Mouse (Mus musculus): ENCODE measurements around the gene Parp2.
A peak's percentile ranks its signal among the peaks of the same experiment; 100 is the strongest.
"Not testable (repeated sequence)": the region's sequence is repeated elsewhere in the genome, so short reads cannot be mapped to it uniquely, and the experiment has no call there.

Gene Parp2

DNA sequence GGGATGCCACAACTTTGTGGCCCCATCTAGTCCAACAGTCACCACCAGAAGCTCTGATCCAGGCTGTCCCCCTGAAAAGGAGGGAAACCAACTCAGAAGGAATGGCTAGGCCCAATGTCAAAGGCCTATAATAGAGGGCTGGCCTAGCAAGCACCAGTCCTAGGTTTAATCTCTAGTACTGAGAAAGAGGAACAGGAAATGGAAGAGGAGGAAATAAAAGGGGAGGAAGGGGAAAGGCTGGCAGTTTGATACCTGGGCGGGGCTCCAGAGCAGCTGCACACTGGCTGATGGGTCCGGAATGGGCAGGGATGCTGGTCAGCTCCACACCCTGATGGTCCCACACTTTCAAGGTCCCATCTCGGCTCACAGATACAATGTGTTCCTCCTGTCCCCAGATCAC is 22.2 kb downstream of the Parp2 start:
- DNase-seq (ENCODE audit: low spot score) = no peak

DNA sequence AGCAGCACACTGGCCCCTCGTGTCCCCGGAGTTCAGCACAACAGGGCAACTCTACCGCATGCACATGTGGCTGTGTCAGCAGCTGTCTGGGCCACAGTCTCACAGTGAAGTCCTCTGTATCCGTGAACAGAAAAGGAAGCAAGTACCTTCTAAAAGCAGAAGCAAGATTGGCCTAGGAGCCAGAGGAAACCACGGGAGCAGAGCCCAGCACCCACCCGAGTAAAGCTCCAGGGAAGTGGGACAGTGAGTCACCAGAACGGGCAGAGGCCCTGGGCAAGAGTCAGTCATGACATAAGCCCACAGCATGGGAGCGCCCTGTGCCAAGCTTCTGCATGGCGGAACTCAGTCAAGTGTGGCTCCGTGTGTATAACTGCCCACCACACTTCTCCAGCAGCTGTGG is 26.3 kb downstream of the Parp2 start:
- no peak for DNase-seq (ENCODE audit: low spot score)

DNA sequence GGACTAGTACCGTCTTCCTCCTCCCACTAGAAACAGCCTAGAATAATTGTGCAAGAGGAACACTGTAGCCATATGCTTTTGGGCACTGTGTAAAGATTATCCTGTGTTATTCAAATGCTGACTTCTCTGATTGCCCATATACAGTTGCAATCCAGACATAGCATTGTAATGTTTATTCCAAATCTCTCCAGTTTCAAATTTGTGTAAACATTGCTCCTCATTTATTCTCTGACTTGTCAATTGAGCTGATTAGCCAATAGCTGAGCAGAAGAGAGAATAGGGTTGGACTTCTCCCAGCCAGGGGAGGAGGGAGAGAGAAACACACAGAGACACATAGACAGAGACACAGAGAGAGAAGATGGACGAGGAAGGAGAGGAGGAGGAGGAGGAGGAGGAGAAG is 26.8 kb downstream of the Parp2 start:
- no peak for DNase-seq (ENCODE audit: low spot score)

DNA sequence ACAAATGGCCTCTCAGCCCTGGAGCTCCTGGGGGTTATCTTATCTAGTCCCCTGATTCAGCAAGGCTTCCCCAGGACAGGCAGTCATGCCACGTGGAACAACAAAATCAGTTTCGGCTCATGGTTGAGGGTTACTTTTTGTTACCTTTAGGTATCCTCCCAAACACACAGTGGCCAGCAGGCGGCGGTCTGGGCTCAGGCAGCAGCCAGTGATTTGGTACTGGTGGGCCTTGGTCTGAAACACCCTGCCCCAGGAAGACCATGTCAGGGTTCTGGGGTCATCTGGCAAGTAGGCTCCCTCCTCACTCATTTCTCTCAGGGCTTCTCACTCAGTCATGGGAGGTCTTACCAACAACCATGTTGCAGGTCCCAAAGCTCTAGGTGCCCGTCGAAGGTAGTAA is 29.6 kb downstream of the Parp2 start:
- DNase-seq (ENCODE audit: low spot score) = peak; percentile 31

GRCm38 (mm10) chr14:50855788-50856187 is 48.1 kb downstream of the Parp2 start:
- DNase-seq (ENCODE audit: low spot score) = no peak

GRCm38 (mm10) chr14:50862641-50863040 is 55.0 kb downstream of the Parp2 start:
- no peak for DNase-seq (ENCODE audit: low spot score)

DNA sequence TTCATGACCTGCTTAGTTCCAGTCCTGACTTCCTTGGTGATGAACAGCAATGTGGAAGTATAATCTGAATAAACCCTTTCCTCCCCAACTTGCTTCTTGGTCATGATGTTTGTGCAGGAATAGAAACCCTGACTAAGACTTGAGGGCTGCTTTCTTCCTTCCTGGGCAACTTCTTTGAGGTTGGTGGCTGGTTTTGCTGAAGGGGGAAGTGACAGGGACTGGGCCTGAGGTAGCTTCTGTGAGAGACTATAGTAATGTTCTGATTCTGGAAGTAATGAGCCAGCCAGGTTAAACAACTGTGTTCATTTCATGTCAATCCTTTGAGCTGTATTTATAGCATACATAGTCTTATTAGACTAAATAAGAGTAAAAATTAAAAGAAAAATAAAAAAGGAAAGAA is 57.4 kb downstream of the Parp2 start:
- not testable (repeated sequence) for DNase-seq (ENCODE audit: low spot score)

DNA sequence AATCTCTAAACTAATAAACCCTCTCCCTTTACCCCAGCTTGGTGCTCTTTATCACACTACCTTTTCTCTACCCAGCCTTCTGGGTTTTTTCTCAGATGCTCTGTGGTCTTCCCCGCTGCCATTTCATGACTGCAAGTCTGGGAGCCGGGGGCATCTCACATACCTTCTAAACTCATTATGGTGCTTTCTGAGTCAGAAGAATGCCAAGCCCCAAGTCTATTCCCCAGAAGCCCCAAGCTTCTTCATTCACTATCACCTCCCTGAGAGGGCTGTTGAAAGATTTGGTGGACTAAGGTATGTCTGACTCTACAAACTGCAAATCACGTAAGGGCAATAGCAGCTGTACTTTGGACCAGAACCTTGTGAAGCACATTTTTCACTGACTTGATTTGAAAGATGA is 59.3 kb downstream of the Parp2 start:
- DNase-seq (ENCODE audit: low spot score) = no peak

DNA sequence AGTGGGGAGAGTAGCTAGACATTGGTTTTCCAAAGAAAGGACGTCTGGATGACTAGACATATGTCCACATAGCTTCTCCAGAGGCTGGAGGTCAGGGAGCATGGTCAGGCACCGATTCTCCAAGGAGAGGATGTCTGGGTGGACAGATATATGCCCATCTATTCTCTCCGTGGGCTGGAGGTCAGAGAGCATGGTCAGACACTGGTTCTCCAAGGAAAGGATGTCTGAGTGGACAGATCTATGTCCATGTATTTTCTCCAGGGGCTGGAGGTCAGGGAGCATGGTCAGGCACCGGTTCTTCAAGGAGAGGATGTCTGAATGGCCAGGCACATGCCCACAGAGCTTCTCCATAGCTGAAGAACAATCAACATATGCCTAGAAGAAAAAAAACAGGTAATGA is 60.6 kb downstream of the Parp2 start:
- no peak for DNase-seq (ENCODE audit: low spot score)

DNA sequence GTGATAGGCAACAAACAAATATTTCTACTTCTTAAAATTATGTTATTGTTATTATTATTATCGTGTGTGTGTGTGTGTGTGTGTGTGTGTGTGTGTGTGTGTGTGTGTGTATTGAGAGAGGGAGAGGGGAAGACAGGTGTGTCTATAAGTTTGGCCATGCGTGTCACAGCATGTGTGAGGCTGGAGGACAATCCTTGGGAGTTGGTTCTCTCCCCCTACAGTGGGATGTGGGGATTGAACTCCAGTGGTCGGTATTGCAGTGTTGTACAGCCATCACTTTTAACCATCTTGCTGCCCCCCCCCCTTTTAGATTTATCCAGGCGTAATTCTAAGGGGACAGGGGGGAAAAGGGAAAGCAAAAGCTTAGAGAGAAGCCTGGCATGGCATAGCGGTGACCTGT is 61.0 kb downstream of the Parp2 start:
- DNase-seq (ENCODE audit: low spot score) = no peak

DNA sequence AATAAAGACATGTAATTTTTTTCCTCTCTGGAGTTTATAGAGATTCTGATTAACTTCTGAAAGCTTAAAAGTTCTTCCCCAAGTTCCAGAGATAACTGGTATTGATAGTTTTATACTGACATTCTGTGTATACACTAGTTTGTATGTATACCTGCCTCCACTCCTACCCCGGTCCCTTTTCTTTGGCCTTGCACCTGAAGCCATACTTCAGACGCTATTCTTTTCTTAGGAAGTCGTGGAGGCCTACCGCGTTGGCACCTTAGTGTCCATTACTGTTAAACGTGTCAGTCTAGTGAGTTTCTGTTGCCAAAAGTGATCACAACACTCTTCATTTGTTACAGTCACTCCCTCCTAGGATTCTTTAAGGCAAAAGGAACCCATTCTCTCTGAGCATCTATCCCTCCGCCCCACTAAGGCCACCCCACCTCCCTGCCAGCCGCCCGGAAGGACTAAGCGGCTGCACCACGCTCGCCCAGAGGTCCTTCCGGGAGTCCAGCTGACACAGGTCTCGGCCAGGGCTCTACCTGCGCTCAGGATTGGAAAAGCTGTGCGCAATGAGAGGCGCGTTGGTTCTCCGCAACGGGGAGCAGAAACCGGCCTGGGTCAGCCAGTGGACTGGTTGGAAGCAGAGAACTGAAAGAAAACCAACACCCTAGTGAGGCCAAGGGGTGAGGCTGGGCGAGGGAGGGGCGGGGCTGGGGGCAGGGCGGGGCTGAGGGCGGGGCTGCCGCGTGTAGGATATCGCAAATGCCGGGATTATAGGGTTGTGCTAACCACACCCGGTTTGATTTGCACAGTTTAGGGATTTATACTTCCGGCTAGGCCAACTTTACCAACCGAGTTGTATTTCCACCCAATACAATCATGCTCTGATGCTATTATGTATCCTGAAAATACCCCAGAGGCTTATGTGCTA is 62.5 kb downstream of the Parp2 start, which contains the start of gene Tep1:
Gene Tep1 (minus strand): TSS at position 672 of the 916 bp plus-strand sequence.
- DNase-seq (ENCODE audit: low spot score) = peak; percentile 74

DNA sequence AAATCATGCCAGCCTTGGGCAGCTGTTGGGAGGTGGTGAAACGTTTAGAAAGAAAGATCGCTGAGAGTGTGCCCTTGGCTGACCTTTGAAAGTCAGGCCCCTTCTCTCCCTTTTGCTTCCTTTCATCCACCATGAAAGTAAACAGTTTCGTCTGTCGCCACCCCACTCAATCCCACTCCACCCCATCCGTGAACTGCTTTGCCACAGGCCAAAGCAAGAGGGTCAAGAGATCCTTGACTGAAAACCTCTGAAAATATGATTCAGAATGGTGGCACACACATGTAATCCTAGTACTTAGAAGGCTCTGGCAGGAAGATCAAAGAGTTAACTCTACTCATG is 63.1 kb downstream of the Parp2 start:
- no peak for DNase-seq (ENCODE audit: low spot score)
